Mouse (Mus musculus) fat pad, adult 2 months (tissue): ENCODE results near the gene Cux1.
A peak's percentile ranks its signal among the peaks of the same experiment; 100 is the strongest.

Source experiments
- DNase-seq: peaks from one replicate; pipeline ENCODE4 v3.0.0-alpha.2; 2011; ENCODE audit warnings: low read depth, low spot score; ENCODE audit errors: extremely low read depth

The Cux1 gene

DNA sequence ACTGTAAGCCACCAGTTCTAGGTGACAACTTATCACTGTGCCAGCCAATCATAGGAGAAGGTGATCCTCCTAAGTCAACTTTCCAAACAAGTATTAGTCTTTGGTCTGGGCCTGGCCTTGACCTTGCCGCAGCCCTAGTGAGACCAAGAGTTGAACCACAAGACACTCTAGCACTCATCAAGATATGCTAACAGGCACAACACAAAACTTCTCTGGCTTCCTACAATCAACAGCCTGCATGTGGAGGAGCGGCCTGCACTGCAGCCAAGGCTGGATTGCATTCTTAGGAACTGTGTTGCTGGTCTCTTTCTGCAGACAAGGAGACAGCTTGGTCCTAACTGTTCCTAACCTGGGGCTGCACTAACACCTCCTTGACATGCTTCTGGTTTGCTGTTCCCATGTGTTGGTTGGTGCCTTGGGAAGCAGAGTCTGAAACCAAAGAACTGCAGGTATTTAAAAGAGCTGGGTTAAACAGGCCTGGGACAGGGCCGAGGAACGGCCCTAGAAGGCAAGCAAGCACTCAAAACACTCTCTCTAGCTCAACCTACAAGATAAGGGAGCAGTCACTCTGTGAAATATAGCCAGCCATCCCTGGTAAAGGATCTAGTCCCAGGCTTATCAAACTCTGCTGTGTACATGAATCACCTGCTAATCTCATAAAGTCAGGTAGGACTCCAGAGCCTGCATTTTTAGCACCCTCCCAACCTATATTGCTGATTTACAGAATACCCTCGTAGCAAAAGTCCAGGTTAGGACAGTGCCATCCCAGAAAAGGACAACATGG lies 27.0 kb downstream of the Cux1 start:
- no peak for DNase-seq

DNA sequence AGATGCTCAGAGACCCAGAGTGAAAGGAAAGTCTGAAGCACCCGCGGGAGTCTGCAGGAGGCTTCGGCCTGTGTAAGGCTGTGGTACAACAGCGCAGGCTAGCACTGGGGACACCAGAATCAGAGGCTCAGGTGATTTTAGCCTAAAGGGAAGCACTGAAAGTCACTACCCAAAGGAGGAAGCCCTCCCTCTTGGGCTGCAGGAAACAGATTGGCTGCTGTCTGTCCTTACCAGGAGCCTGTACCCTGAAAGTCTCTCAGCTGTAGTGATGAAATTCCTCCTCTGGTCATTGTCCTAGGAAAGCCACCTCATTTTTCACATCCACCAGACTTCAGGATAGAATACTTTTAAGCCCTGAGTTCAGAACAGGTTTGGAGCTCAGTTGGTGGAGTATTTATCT lies 30.5 kb downstream of the Cux1 start:
- DNase-seq, result no peak

GRCm38 (mm10) chr5:136535976-136536725 lies 31.1 kb downstream of the Cux1 start:
- DNase-seq, result no peak

DNA sequence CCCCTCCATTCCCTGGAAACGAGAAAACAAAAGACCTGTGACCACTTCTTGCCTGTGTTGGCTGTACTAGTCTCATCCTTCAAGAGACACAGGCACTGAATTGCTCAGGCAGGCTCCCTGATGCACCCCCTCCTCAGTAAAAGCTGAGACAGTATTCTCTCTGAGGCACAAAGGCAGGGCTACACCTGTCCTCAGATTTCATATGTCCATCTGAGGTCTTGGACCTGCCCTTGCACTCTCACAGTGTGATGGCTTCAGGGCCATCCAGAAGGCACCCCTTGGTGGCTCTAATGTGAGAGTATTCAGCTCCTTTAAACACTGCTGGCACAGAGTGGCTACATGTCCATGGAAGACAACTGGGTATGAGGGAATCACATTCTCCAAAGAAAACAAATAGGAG lies 32.1 kb downstream of the Cux1 start:
- no peak for DNase-seq

DNA sequence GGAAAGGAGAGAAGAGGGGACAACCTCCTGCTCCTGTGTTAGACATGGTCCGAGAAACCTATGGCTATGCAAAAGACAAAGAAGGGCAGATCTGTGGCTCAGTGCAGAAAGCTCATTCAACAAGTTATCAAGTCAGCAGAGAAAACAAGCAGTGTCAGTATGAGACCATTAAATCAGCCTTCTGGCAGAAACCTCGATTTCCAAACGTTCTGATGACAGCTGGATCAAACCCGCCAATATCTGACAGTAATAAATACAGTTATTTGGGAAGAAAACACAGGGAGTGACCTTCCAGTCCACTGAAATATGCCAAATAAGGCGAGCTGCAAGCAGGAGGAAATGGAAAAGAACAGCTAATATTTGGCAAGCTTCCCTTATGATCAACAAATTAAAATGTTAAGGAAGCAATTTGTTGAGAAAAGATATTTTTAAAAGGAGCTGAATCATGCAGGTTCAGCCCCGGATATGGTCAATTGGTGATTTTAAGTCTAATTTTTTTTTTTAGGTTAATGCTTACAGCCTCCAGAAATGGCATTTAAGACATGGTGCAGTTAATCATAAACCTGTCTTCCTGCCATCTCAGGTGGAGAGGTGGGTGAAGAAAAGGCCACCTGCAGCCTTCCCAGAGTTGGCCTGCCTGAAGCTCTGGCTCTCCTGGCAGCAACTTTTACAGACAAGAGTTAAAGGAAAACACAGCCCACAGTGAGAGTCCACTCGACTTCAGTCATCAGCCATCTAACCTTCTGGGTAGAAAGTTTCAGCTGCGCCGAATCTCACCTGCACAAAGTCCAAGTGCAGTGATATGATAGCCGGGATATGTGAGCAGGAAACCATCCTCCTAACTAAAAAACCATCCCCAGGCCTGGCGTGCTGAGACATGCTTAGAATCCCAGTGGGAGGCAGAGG lies 33.7 kb downstream of the Cux1 start:
- DNase-seq, result no peak

- DNase-seq, result peak; percentile 33
Measured at GRCm38 (mm10) chr5:136531674-136532365, 35.5 kb downstream of the Cux1 start.

GRCm38 (mm10) chr5:136530931-136531330 lies 36.4 kb downstream of the Cux1 start:
- no peak for DNase-seq

DNA sequence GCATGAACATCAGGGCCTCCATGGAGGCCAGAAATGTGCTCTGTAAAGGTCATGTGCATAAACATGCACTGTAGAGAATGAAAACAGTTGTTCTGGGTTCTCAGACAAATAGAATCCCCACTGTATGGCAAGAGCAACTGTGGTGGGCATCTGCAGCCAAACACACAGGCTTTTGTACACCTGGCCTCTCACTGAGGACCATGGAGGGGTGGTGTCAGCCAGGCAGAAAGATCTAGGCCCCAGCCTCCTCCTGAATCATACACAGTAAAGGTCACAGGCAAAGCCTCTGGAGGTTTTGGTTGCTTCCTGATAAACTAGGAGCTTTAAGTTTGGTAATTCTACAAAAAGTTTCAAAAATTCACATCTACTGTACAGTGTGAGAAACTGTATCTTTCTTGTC lies 38.1 kb downstream of the Cux1 start:
- DNase-seq, result no peak

- DNase-seq, result no peak
Measured at GRCm38 (mm10) chr5:136527871-136528270, 39.4 kb downstream of the Cux1 start.

DNA sequence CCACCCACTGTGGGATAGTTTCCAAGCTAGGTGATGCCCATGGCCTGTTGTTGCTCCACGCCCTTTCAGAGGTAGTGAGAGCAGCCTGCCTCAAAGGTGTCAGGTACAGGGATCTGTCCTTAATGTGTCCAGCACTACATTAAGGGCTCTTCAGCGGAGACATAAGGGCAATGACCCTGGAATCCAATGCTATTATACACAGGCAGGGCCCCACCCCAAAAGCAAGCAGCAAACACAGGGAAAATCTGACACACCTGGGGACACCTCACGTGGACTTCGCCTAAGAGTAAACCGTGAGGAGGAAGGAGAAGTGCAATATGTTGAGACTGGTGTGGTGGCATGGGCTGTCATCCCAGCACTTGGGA lies 40.8 kb downstream of the Cux1 start:
- DNase-seq, result no peak

- DNase-seq, result no peak
Measured at GRCm38 (mm10) chr5:136525896-136526544, 41.3 kb downstream of the Cux1 start.

GRCm38 (mm10) chr5:136522843-136523463 lies 44.3 kb downstream of the Cux1 start:
- no peak for DNase-seq

GRCm38 (mm10) chr5:136521656-136522055 lies 45.6 kb downstream of the Cux1 start:
- DNase-seq, result no peak

GRCm38 (mm10) chr5:136518648-136519437 lies 48.4 kb downstream of the Cux1 start:
- DNase-seq, result no peak

GRCm38 (mm10) chr5:136517510-136517909 lies 49.8 kb downstream of the Cux1 start:
- no peak for DNase-seq

GRCm38 (mm10) chr5:136516593-136516992 lies 50.7 kb downstream of the Cux1 start:
- no peak for DNase-seq

DNA sequence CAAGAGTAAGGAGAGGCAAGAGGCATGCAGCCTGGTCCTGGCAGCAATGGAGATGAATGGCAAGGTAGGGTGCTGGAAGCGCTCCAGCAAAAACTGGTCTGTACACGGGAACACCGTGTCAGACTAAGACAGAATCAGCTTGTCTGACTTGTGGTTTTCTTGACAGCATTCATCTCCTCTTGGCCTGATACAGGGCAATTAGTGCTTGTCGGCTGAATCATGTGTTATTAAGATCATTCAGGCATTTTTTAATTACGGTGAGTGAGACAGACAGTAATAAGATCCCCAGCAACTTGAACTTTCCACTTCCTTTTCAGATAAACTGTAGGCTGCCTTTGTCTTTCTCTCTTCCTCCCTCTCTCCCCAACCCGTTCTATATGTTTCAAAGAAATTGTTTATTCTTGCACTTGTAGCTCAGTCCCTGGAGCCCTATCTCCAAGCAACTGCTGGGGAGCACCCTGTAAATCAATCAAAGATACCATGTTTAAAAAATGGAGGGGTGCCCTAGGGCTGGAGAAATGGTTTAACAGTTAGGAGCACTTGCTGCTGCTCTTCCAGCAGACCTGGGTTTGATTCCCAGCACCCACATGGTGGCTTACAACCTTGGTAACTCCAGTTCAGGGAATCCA lies 53.1 kb downstream of the Cux1 start:
- DNase-seq, result no peak

- no peak for DNase-seq
Measured at GRCm38 (mm10) chr5:136512103-136512674, 55.1 kb downstream of the Cux1 start.
